Mouse (Mus musculus): ENCODE data around the gene Fgfr2. TPM values are rescaled to one million over a fixed set of nuclear protein-coding genes. Genes with fewer than 3 reads are reported as not detected.

The Fgfr2 gene
- polyA plus RNA-seq, 1 experiment from 2014 or later, result 11.2 TPM

DNA sequence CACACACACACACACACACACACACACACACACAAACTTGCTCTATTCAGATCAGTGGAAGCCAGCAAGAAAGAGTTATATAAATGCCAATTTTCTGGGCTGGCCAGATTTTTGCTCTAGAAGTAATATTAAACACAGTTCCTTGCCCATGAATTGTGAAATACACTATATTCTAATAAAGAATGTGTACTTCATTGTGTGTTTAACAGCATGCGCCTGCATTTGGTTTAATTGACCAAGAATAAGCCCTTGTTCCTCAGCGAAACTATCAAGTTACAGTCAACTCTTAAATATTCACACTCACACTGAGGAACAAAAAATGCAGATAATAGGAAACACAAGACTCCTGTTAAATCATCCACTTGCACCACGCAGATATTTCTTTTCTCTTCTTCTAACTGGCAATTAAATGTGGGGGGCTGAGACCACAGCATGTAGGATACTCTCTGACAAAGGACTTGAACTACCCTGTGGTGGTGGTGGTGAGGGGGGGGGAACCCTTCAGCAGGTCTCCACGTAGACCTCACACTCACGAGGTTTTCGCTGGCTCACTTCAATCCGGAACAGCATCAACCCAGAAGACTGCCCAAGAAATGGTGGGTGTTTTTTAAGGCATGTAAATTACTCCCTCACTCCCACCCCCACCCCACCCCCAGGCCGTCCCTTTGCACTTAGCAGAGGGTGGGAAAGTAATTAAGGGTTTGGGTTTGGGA lies 2865.0 kb downstream of the Fgfr2 start:
- H3K4me3 ChIP-seq (ENCODE audit: low read depth, low read length), result no peak overlapping the region
- ATAC-seq, result no peak
- TF ChIP-seq CTCF (IDR thresholded peaks at IDR 0.05; ENCODE audit: low read depth) (no peak), EP300 (IDR thresholded peaks at IDR 0.05; ENCODE audit: low read depth) (no peak)
- no peaks in the 10 kb centered on the region for H3K36me3 ChIP-seq (replicated peaks; ENCODE audit: insufficient read depth, low read length)
- H3K27ac ChIP-seq (ENCODE audit: low read depth), result no peak overlapping the region
- no peak overlapping the region for H3K4me2 ChIP-seq (ENCODE audit: low read depth, low read length)
- DNase-seq, result no peak
- no peaks in the 10 kb centered on the region for H3K9me3 ChIP-seq (ENCODE audit: low read length)
- 37% methylated on average over 8 of the region's 8 CpGs for WGBS (ENCODE audit: insufficient replicate concordance)
- no peaks in the 10 kb centered on the region for H3K27me3 ChIP-seq (ENCODE audit: insufficient read depth, low read length)
- no peak overlapping the region for H3K9ac ChIP-seq (replicated peaks)
- H3K4me1 ChIP-seq (ENCODE audit: insufficient read depth), result peaks cover 18% of the 10 kb centered on the region

- no peak for TF ChIP-seq EP300 (IDR thresholded peaks at IDR 0.05; ENCODE audit: low read depth)
- no peak for TF ChIP-seq CTCF (IDR thresholded peaks at IDR 0.05; ENCODE audit: low read depth)
- no peak overlapping the region for H3K27ac ChIP-seq (ENCODE audit: low read depth)
- H3K9ac ChIP-seq (replicated peaks), result no peak overlapping the region
- ATAC-seq, result no peak
- H3K4me1 ChIP-seq (ENCODE audit: insufficient read depth), result peaks cover 13% of the 10 kb centered on the region
- H3K36me3 ChIP-seq (replicated peaks; ENCODE audit: insufficient read depth, low read length), result no peaks in the 10 kb centered on the region
- DNase-seq, result no peak
- H3K4me3 ChIP-seq (ENCODE audit: low read depth, low read length), result no peak overlapping the region
- no peaks in the 10 kb centered on the region for H3K9me3 ChIP-seq (ENCODE audit: low read length)
- no peak overlapping the region for H3K4me2 ChIP-seq (ENCODE audit: low read depth, low read length)
- H3K27me3 ChIP-seq (ENCODE audit: insufficient read depth, low read length), result no peaks in the 10 kb centered on the region
- WGBS (ENCODE audit: insufficient replicate concordance), result 26% methylated on average over 4 of the region's 4 CpGs
These were observed 2869.9 kb downstream of the Fgfr2 start for GRCm38 (mm10) chr7:130253264-130253663.

GRCm38 (mm10) chr7:130251936-130252523 lies 2871.1 kb downstream of the Fgfr2 start:
- DNase-seq (no peak), ATAC-seq (no peak)
- Histone ChIP-seq H3K4me3 (ENCODE audit: low read depth, low read length) (no peak overlapping the region), H3K9me3 (ENCODE audit: low read length) (no peaks in the 10 kb centered on the region), H3K27ac (ENCODE audit: low read depth) (no peak overlapping the region), H3K36me3 (replicated peaks; ENCODE audit: insufficient read depth, low read length) (no peaks in the 10 kb centered on the region), H3K4me1 (ENCODE audit: insufficient read depth) (peaks cover 20% of the 10 kb centered on the region), H3K9ac (replicated peaks) (no peak overlapping the region), H3K4me2 (ENCODE audit: low read depth, low read length) (no peak overlapping the region), H3K27me3 (ENCODE audit: insufficient read depth, low read length) (no peaks in the 10 kb centered on the region)
- 69% methylated on average over 3 of the region's 3 CpGs for WGBS (ENCODE audit: insufficient replicate concordance)
- TF ChIP-seq CTCF (IDR thresholded peaks at IDR 0.05; ENCODE audit: low read depth) (no peak), EP300 (IDR thresholded peaks at IDR 0.05; ENCODE audit: low read depth) (no peak)

- peaks cover 24% of the 10 kb centered on the region for H3K4me1 ChIP-seq (ENCODE audit: insufficient read depth)
- H3K36me3 ChIP-seq (replicated peaks; ENCODE audit: insufficient read depth, low read length), result no peaks in the 10 kb centered on the region
- DNase-seq (no peak), ATAC-seq (no peak)
- H3K4me3 ChIP-seq (ENCODE audit: low read depth, low read length), result no peak overlapping the region
- no peak overlapping the region for H3K27ac ChIP-seq (ENCODE audit: low read depth)
- TF ChIP-seq CTCF (IDR thresholded peaks at IDR 0.05; ENCODE audit: low read depth), result no peak
- TF ChIP-seq EP300 (IDR thresholded peaks at IDR 0.05; ENCODE audit: low read depth), result no peak
- H3K27me3 ChIP-seq (ENCODE audit: insufficient read depth, low read length), result no peaks in the 10 kb centered on the region
- 70% methylated on average over 4 of the region's 4 CpGs for WGBS (ENCODE audit: insufficient replicate concordance)
- no peak overlapping the region for H3K4me2 ChIP-seq (ENCODE audit: low read depth, low read length)
- H3K9ac ChIP-seq (replicated peaks), result no peak overlapping the region
- no peaks in the 10 kb centered on the region for H3K9me3 ChIP-seq (ENCODE audit: low read length)
These were observed 2872.2 kb downstream of the Fgfr2 start for GRCm38 (mm10) chr7:130250994-130251393.

DNA sequence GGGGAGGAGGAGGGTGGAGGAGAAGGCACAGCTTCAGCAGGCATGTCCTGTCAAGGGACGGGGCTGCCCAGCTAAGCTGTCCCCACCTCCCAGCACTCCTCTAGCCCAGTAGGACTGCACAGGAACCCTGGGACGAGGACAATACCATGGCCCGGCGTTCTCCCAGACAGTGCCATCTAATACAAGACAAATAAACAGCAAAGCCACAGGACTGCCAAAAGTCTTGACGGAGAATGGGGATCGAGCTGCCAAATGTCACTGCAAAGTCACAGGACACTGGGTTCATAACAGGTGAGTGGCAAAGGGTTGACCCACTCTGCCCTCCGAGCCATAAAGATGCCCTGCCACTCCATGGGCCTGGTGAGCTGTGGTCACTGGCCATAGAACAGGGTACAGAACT lies 2874.7 kb downstream of the Fgfr2 start:
- TF ChIP-seq CTCF (IDR thresholded peaks at IDR 0.05; ENCODE audit: low read depth), result no peak
- no peak for TF ChIP-seq EP300 (IDR thresholded peaks at IDR 0.05; ENCODE audit: low read depth)
- no peaks in the 10 kb centered on the region for H3K36me3 ChIP-seq (replicated peaks; ENCODE audit: insufficient read depth, low read length)
- H3K9me3 ChIP-seq (ENCODE audit: low read length), result no peaks in the 10 kb centered on the region
- no peak overlapping the region for H3K27ac ChIP-seq (ENCODE audit: low read depth)
- DNase-seq (no peak), ATAC-seq (no peak)
- peaks cover 31% of the 10 kb centered on the region for H3K4me1 ChIP-seq (ENCODE audit: insufficient read depth)
- no peak overlapping the region for H3K4me3 ChIP-seq (ENCODE audit: low read depth, low read length)
- no peaks in the 10 kb centered on the region for H3K27me3 ChIP-seq (ENCODE audit: insufficient read depth, low read length)
- no peak overlapping the region for H3K9ac ChIP-seq (replicated peaks)
- H3K4me2 ChIP-seq (ENCODE audit: low read depth, low read length), result no peak overlapping the region
- WGBS (ENCODE audit: insufficient replicate concordance), result 75% methylated on average over 7 of the region's 7 CpGs

DNA sequence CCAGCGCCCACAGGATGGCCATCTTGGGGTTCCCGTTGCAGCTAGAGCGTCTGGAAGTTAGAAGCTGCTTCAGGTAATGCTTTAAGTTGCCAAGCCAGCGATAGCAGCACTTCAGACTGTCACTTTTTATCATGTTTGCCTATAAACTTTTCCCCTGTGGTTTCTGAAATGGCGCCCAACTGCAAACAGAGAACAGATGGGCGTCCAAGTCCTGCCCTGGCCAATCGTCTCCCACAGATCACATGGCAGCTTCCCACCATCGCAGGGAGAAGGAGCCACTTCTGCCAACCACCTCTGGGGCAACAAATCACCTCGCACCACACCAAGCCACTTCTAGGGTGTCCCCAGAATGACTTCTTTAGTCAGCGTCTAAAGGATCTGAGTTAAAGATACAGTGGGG lies 2875.3 kb downstream of the Fgfr2 start:
- Histone ChIP-seq H3K9ac (replicated peaks) (no peak overlapping the region), H3K4me2 (ENCODE audit: low read depth, low read length) (no peak overlapping the region), H3K36me3 (replicated peaks; ENCODE audit: insufficient read depth, low read length) (no peaks in the 10 kb centered on the region), H3K27me3 (ENCODE audit: insufficient read depth, low read length) (no peaks in the 10 kb centered on the region), H3K4me1 (ENCODE audit: insufficient read depth) (peaks cover 31% of the 10 kb centered on the region), H3K27ac (ENCODE audit: low read depth) (no peak overlapping the region), H3K4me3 (ENCODE audit: low read depth, low read length) (no peak overlapping the region), H3K9me3 (ENCODE audit: low read length) (no peaks in the 10 kb centered on the region)
- DNase-seq, result no peak
- no peak for TF ChIP-seq CTCF (IDR thresholded peaks at IDR 0.05; ENCODE audit: low read depth)
- no peak for TF ChIP-seq EP300 (IDR thresholded peaks at IDR 0.05; ENCODE audit: low read depth)
- 67% methylated on average over 10 of the region's 10 CpGs for whole genome bisulfite sequencing (ENCODE audit: insufficient replicate concordance)
- no peak for ATAC-seq

All from liver, postnatal 0 days (tissue).